Mouse (Mus musculus) lung, postnatal 0 days (tissue): Measurements from ENCODE around the gene Tubb1.

ENCODE experiments used
- CTCF ChIP-seq: IDR thresholded peaks from 2 replicates; pipeline ENCODE4 v1.5.1; 2016; ENCODE audit warnings: antibody characterized with exemption, mild to moderate bottlenecking
- EP300 ChIP-seq: IDR thresholded peaks from 2 replicates; pipeline ENCODE4 v1.6.1; 2016; ENCODE audit warnings: antibody characterized with exemption, mild to moderate bottlenecking, control low read depth

DNA sequence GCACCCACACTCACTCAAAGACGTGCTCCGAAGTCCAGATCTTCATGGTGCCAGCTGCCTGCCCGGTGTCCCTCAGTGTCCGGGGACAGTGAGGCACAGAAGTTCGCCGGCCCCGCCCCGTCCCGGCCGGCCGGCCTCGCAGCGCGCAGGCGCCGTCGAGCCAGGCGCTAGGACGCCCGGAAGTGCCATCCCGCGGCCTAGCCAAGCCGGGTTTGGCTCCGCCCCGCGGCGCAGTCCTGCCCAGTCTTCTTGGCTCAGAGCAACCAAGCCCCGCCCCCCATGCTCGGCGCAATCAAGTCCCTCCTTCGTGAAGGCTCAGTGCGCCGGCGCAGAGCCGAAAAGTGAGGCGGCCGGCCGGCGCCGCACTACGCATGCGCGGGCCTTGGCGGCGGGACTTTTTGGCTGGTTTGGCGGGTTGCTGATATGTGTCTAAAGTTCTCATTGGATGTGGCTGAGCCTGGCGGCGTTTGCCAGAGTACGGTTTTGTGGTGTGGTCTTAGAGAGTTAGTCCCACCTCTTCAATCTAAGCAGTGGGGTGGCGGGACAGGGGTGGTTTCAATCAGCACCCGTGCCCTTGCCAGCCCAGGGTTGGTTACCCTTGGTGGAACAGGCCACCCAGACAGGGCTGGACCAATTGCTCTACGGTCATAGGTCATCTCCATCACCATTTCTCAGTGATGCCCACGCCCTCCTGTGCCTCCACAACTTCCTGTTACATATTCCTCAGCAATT is 22.5 kb downstream of the Tubb1 start, which contains the start of gene Prelid3b:
- TF ChIP-seq CTCF (no peak), EP300 (no peak)
